Mouse (Mus musculus): Measurements from ENCODE around the gene Polr2m. TPM values are rescaled to one million over a fixed set of nuclear protein-coding genes. Genes with fewer than 3 reads are reported as not detected.

Gene Polr2m
- polyA plus RNA-seq, 1 experiment from 2014 or later = 522 TPM

DNA sequence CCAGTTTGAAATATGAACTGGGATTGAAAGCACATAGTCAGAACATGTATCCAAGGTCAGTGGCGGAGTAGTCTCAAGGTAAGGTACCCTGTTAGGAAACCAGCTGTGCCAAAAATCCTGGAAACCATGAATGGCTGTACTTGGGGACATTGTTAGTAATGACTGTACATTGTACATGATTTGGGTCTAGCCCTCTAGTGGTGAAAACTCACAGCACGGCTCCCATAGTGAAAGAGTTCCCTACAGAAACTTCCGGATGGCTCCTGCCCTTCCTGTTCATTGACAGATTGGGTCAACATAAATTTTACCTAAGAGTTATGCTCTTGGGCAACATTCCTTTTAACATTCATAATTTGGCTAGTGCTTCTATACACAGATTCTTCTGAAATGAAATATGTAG is 19.6 kb downstream of the Polr2m start:
- no peak overlapping the region for H3K27ac ChIP-seq (replicated peaks; ENCODE audit: low read depth, low read length)
- ATAC-seq (replicated peaks; ENCODE audit: insufficient number of reproducible peaks, low FRiP score, low TSS enrichment, low read depth) (no peak), DNase-seq (ENCODE audit: low spot score) (peak; percentile 57)
- H3K9me3 ChIP-seq (replicated peaks; ENCODE audit: control insufficient read depth, low read length) = no peaks in the 10 kb centered on the region
- H3K27me3 ChIP-seq (ENCODE audit: control insufficient read depth, insufficient read depth, low read length) = no peaks in the 10 kb centered on the region
- no peak overlapping the region for H3K9ac ChIP-seq (replicated peaks; ENCODE audit: low read length)
- H3K4me2 ChIP-seq (ENCODE audit: low read depth, low read length) = no peak overlapping the region
- WGBS = 71% methylated on average over 3 of the region's 3 CpGs
- H3K36me3 ChIP-seq (replicated peaks; ENCODE audit: control insufficient read depth, insufficient read depth, low read depth, low read length) = no peaks in the 10 kb centered on the region
- H3K4me1 ChIP-seq (ENCODE audit: control insufficient read depth, insufficient read depth, low read length) = no peaks in the 10 kb centered on the region
- H3K4me3 ChIP-seq (ENCODE audit: low read depth, low read length) = no peak overlapping the region

DNA sequence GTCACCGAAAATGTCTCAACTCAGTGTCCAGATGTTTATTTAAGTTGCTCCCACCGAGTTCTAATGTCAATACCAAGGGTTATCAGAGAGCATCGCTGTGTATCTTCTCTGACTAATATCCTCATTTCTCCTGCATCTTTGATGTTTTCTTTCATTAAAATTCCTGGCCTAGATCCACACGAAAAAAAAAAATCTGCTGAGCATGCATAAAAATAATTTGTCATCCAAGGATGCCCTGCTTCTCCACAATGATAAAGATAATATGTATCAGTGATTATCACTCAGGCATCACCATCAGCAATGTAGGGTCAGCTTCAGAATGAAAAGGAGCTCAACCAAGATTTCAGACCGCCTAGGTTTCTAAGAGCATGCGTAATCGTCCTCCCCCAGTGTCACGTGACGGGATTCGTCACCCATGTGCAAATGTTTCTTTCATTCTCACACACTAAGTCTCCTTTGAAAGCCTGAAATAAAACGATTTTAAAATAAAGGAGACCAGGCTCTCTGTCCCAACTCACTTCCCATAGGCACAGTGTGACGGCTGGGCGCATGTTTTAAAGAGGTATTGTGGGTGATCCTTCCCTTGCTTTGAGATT is 22.6 kb downstream of the Polr2m start:
- DNase-seq (ENCODE audit: low spot score) (no peak), ATAC-seq (replicated peaks; ENCODE audit: insufficient number of reproducible peaks, low FRiP score, low TSS enrichment, low read depth) (no peak)
- H3K36me3 ChIP-seq (replicated peaks; ENCODE audit: control insufficient read depth, insufficient read depth, low read depth, low read length) = no peaks in the 10 kb centered on the region
- H3K4me1 ChIP-seq (ENCODE audit: control insufficient read depth, insufficient read depth, low read length) = no peaks in the 10 kb centered on the region
- whole genome bisulfite sequencing = 72% methylated on average over 13 of the region's 13 CpGs
- no peaks in the 10 kb centered on the region for H3K27me3 ChIP-seq (ENCODE audit: control insufficient read depth, insufficient read depth, low read length)
- no peaks in the 10 kb centered on the region for H3K9me3 ChIP-seq (replicated peaks; ENCODE audit: control insufficient read depth, low read length)
- H3K9ac ChIP-seq (replicated peaks; ENCODE audit: low read length) = no peak overlapping the region
- H3K27ac ChIP-seq (replicated peaks; ENCODE audit: low read depth, low read length) = no peak overlapping the region
- no peak overlapping the region for H3K4me2 ChIP-seq (ENCODE audit: low read depth, low read length)
- no peak overlapping the region for H3K4me3 ChIP-seq (ENCODE audit: low read depth, low read length)

DNA sequence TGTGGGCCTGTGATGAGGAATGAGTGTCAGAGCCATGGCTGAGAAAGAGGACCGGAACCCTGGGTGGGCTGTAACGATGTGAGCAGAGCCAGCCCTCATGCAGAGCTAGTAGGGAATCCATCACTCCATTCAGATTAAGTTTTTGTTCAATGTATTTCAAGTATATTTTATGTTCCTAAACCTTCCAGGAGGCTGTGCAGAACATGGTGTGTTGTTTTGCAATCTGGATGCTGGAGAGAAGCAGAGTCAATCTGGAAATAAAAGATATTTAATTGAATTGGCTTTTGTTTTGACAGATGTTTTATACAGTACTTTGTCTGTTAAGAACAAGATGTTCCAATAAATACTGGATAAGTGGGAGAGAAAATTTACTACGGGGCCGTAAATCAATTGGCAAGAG is 29.0 kb downstream of the Polr2m start:
- no peak for DNase-seq (ENCODE audit: low spot score)
- Histone ChIP-seq H3K27ac (replicated peaks; ENCODE audit: low read depth, low read length) (no peak overlapping the region), H3K36me3 (replicated peaks; ENCODE audit: control insufficient read depth, insufficient read depth, low read depth, low read length) (no peaks in the 10 kb centered on the region), H3K4me3 (ENCODE audit: low read depth, low read length) (no peak overlapping the region), H3K27me3 (ENCODE audit: control insufficient read depth, insufficient read depth, low read length) (no peaks in the 10 kb centered on the region), H3K9ac (replicated peaks; ENCODE audit: low read length) (no peak overlapping the region), H3K4me1 (ENCODE audit: control insufficient read depth, insufficient read depth, low read length) (no peaks in the 10 kb centered on the region), H3K9me3 (replicated peaks; ENCODE audit: control insufficient read depth, low read length) (no peaks in the 10 kb centered on the region), H3K4me2 (ENCODE audit: low read depth, low read length) (no peak overlapping the region)
- no peak for ATAC-seq (replicated peaks; ENCODE audit: insufficient number of reproducible peaks, low FRiP score, low TSS enrichment, low read depth)
- WGBS = 91% methylated on average over 4 of the region's 4 CpGs

DNA sequence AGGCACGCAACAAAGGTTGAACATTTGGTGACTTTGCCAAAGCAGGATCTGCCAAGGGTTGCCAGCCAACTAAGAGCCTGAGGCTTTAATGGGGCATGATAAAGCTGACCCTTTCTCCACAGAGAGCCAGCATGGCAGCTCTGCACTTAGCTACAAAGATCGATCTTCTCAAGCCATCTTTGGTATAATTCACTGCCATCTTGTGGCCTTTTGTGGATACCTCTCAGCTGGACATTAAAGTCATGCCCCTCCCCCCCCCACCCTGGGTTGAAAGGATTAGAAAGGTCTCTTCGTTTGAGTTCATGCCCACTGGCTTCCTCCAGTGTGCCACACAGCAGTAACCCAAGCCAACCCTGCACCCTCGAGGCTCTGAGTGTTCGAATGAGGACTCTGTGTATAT is 31.8 kb downstream of the Polr2m start:
- Histone ChIP-seq H3K9me3 (replicated peaks; ENCODE audit: control insufficient read depth, low read length) (no peaks in the 10 kb centered on the region), H3K4me2 (ENCODE audit: low read depth, low read length) (no peak overlapping the region), H3K4me1 (ENCODE audit: control insufficient read depth, insufficient read depth, low read length) (no peaks in the 10 kb centered on the region), H3K27ac (replicated peaks; ENCODE audit: low read depth, low read length) (no peak overlapping the region), H3K9ac (replicated peaks; ENCODE audit: low read length) (no peak overlapping the region), H3K4me3 (ENCODE audit: low read depth, low read length) (no peak overlapping the region), H3K36me3 (replicated peaks; ENCODE audit: control insufficient read depth, insufficient read depth, low read depth, low read length) (no peaks in the 10 kb centered on the region), H3K27me3 (ENCODE audit: control insufficient read depth, insufficient read depth, low read length) (no peaks in the 10 kb centered on the region)
- ATAC-seq (replicated peaks; ENCODE audit: insufficient number of reproducible peaks, low FRiP score, low TSS enrichment, low read depth) (no peak), DNase-seq (ENCODE audit: low spot score) (no peak)
- 71% methylated on average over 5 of the region's 5 CpGs for WGBS

DNA sequence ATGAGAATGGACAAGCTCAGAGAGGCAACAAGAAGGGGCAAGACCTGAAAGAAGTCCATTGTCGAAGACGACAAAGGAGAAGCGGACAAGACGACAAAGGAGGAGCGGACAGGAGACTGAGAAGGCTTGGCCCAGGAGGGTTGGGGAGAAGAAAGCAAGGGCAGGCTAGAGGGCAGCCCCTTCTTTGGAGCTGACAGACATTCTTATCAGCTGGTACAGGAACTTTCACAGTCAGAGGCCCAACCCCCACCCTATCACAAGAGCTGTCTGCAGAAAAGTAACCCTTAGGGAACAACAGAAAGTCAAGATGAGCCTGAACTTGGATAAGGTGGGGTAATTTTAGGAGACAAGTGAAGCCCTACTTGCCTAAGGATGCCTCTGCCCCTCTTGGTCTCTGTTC is 32.4 kb downstream of the Polr2m start:
- H3K4me2 ChIP-seq (ENCODE audit: low read depth, low read length) = no peak overlapping the region
- H3K36me3 ChIP-seq (replicated peaks; ENCODE audit: control insufficient read depth, insufficient read depth, low read depth, low read length) = no peaks in the 10 kb centered on the region
- ATAC-seq (replicated peaks; ENCODE audit: insufficient number of reproducible peaks, low FRiP score, low TSS enrichment, low read depth) (no peak), DNase-seq (ENCODE audit: low spot score) (no peak)
- 64% methylated on average over 5 of the region's 5 CpGs for WGBS
- no peaks in the 10 kb centered on the region for H3K4me1 ChIP-seq (ENCODE audit: control insufficient read depth, insufficient read depth, low read length)
- H3K9ac ChIP-seq (replicated peaks; ENCODE audit: low read length) = no peak overlapping the region
- no peaks in the 10 kb centered on the region for H3K27me3 ChIP-seq (ENCODE audit: control insufficient read depth, insufficient read depth, low read length)
- H3K4me3 ChIP-seq (ENCODE audit: low read depth, low read length) = no peak overlapping the region
- no peak overlapping the region for H3K27ac ChIP-seq (replicated peaks; ENCODE audit: low read depth, low read length)
- no peaks in the 10 kb centered on the region for H3K9me3 ChIP-seq (replicated peaks; ENCODE audit: control insufficient read depth, low read length)

DNA sequence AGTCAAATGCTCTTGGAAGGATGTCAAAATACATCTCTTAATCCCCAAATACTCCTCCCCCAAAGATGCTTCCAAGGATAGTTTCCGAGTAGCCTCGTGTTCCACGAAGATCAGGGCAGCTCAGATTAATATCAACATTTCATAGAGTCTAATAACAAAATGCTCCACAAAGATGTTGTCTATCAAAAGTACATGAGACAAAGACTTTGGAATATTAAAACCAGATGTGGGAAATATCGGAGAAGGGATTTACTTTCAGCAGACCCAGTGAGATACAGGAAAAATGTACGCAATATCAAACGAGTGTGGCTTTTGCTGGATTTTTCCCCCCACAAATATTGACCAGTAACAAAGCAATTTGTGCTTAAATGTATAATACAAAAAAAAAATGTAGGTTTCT is 35.1 kb downstream of the Polr2m start:
- no peak overlapping the region for H3K9ac ChIP-seq (replicated peaks; ENCODE audit: low read length)
- no peaks in the 10 kb centered on the region for H3K36me3 ChIP-seq (replicated peaks; ENCODE audit: control insufficient read depth, insufficient read depth, low read depth, low read length)
- DNase-seq (ENCODE audit: low spot score) (peak; percentile 53), ATAC-seq (replicated peaks; ENCODE audit: insufficient number of reproducible peaks, low FRiP score, low TSS enrichment, low read depth) (no peak)
- H3K27ac ChIP-seq (replicated peaks; ENCODE audit: low read depth, low read length) = no peak overlapping the region
- WGBS = 44% methylated on average over 6 of the region's 6 CpGs
- no peaks in the 10 kb centered on the region for H3K4me1 ChIP-seq (ENCODE audit: control insufficient read depth, insufficient read depth, low read length)
- H3K27me3 ChIP-seq (ENCODE audit: control insufficient read depth, insufficient read depth, low read length) = no peaks in the 10 kb centered on the region
- no peak overlapping the region for H3K4me2 ChIP-seq (ENCODE audit: low read depth, low read length)
- H3K9me3 ChIP-seq (replicated peaks; ENCODE audit: control insufficient read depth, low read length) = no peaks in the 10 kb centered on the region
- no peak overlapping the region for H3K4me3 ChIP-seq (ENCODE audit: low read depth, low read length)

DNA sequence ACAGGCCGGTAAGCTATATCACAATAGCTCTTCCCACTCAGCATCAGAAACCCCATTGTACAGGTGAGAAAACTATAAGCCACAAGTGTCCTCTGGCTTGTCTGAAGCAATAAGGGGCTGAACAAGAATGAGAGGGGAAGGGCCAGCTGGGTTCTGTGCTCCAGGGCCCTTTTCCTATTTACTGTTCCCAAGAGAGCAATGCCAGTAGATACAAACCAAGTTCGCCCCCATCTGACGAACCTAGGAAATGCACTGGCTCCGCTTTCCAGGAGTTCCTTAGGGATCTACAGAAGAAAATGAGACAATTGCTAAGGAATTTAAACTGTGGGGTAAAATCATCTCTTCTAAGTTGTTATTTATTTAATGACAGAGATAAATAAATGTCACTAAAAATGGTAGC is 38.2 kb downstream of the Polr2m start:
- no peaks in the 10 kb centered on the region for H3K9me3 ChIP-seq (replicated peaks; ENCODE audit: control insufficient read depth, low read length)
- no peaks in the 10 kb centered on the region; the same call in 1 of the 2 replicates for H3K36me3 ChIP-seq (replicated peaks; ENCODE audit: control insufficient read depth, insufficient read depth, low read depth, low read length)
- H3K4me2 ChIP-seq (ENCODE audit: low read depth, low read length) = no peak overlapping the region
- no peak overlapping the region for H3K27ac ChIP-seq (replicated peaks; ENCODE audit: low read depth, low read length)
- H3K4me1 ChIP-seq (ENCODE audit: control insufficient read depth, insufficient read depth, low read length) = no peaks in the 10 kb centered on the region
- H3K9ac ChIP-seq (replicated peaks; ENCODE audit: low read length) = no peak overlapping the region
- DNase-seq (ENCODE audit: low spot score) (peak; percentile 84), ATAC-seq (replicated peaks; ENCODE audit: insufficient number of reproducible peaks, low FRiP score, low TSS enrichment, low read depth) (no peak)
- H3K27me3 ChIP-seq (ENCODE audit: control insufficient read depth, insufficient read depth, low read length) = no peaks in the 10 kb centered on the region
- 37% methylated on average over 4 of the region's 4 CpGs for WGBS
- H3K4me3 ChIP-seq (ENCODE audit: low read depth, low read length) = no peak overlapping the region

DNA sequence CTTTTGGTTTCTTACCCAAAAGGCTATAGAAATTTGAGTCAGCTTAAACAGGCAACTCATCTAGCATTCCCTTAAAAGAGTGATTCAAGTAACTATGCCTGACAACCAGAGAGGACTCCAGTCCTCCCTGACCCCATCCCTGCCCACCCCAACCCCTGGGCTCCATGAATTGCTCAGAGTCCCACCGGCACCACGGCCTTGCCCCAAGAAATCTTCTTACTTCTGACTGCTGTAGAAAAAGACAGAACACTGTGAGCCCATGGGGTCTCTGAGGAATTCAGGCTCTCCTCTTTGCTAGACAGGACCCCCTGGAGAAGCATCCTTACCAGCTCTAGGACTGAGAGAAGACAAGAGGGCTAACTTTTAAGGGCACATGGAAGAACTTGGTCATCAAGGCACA is 40.4 kb downstream of the Polr2m start:
- H3K27ac ChIP-seq (replicated peaks; ENCODE audit: low read depth, low read length) = no peak overlapping the region
- H3K4me2 ChIP-seq (ENCODE audit: low read depth, low read length) = no peak overlapping the region
- 83% methylated on average over 2 of the region's 2 CpGs for WGBS
- ATAC-seq (replicated peaks; ENCODE audit: insufficient number of reproducible peaks, low FRiP score, low TSS enrichment, low read depth) (no peak), DNase-seq (ENCODE audit: low spot score) (no peak)
- no peaks in the 10 kb centered on the region for H3K4me1 ChIP-seq (ENCODE audit: control insufficient read depth, insufficient read depth, low read length)
- no peak overlapping the region for H3K9ac ChIP-seq (replicated peaks; ENCODE audit: low read length)
- no peaks in the 10 kb centered on the region; the same call in 1 of the 2 replicates for H3K36me3 ChIP-seq (replicated peaks; ENCODE audit: control insufficient read depth, insufficient read depth, low read depth, low read length)
- H3K4me3 ChIP-seq (ENCODE audit: low read depth, low read length) = no peak overlapping the region
- H3K9me3 ChIP-seq (replicated peaks; ENCODE audit: control insufficient read depth, low read length) = no peaks in the 10 kb centered on the region
- H3K27me3 ChIP-seq (ENCODE audit: control insufficient read depth, insufficient read depth, low read length) = no peaks in the 10 kb centered on the region

Measured in embryonic facial prominence, embryonic 11.5 days (tissue).